Mouse (Mus musculus): ENCODE measurements around the gene Junb.

GRCm38 (mm10) chr8:85007686-85008085 is 29.2 kb upstream of the Junb start:
- TF ChIP-seq CTCF (IDR thresholded peaks at IDR 0.05; ENCODE audit: low read depth), result peak; percentile 68
- TF ChIP-seq EP300 (optimal IDR thresholded peaks at IDR 0.05), result no peak

Data from stomach, postnatal 0 days (tissue).